Mouse (Mus musculus) cortical plate, adult 2 months (tissue): Measurements from ENCODE around the gene Tmem182.

Experiments
- CTCF ChIP-seq: fragments of 200-500 bp; IDR thresholded peaks from 2 replicates; pipeline ENCODE4 v1.5.1; 2011; ENCODE audit warnings: mild to moderate bottlenecking, control low read depth, low read length; ENCODE audit not compliant: insufficient read depth; ENCODE audit errors: extremely low read depth
- POLR2A ChIP-seq: fragments of 200-500 bp; IDR thresholded peaks from 2 replicates; pipeline ENCODE4 v1.6.1; 2011; ENCODE audit warnings: mild to moderate bottlenecking, low read length, control low read depth; ENCODE audit not compliant: insufficient read depth; ENCODE audit errors: extremely low read depth

GRCm38 (mm10) chr1:40784306-40784705 is 21.1 kb upstream of the Tmem182 start:
- TF ChIP-seq CTCF = no peak
- no peak for TF ChIP-seq POLR2A
